Comparison of ENCODE assay signal across 14 mouse cellular contexts in genomic region chr1:88214462-88214952, GRCm38 (mm10). TPM values are rescaled to one million over a fixed set of nuclear protein-coding genes. Genes with fewer than 3 reads are reported as not detected.
DNase-seq lines count a peak whose midpoint lies in the region; ATAC-seq and TF ChIP-seq lines count a peak whose summit lies in the region.
"Had no signal": no experiment of that assay in that cellular context is flagged by ENCODE, and none has a peak within 500 bp of the region (broad histone marks: within the 10 kb centered on the region; RNA-seq: fewer than 3 reads in every experiment).

No protein-coding gene starts in this region.

- H3K27ac ChIP-seq in heart, postnatal 0 days (ENCODE audit: low read depth): no peak overlapping the region
- H3K27ac ChIP-seq in heart, embryonic 12.5 days (ENCODE audit: poor library complexity, severe bottlenecking): no peak overlapping the region
- no peak overlapping the region for H3K27ac ChIP-seq in kidney, adult 2 months (ENCODE audit: insufficient read depth, low read depth, low read length)
- H3K27ac ChIP-seq: hindbrain, embryonic 13.5 days; liver, embryonic 13.5 days; stomach, embryonic 15.5 days had no signal

- no peaks in the 10 kb centered on the region for H3K36me3 ChIP-seq in heart, postnatal 0 days (replicated peaks; ENCODE audit: control insufficient read depth, insufficient read depth, low read length)
- no peaks in the 10 kb centered on the region for H3K36me3 ChIP-seq in heart, embryonic 12.5 days
- no peaks in the 10 kb centered on the region for H3K36me3 ChIP-seq in kidney, adult 2 months (ENCODE audit: control insufficient read depth, insufficient read depth, low read length)
- H3K36me3 ChIP-seq: hindbrain, embryonic 13.5 days; liver, embryonic 13.5 days; stomach, embryonic 15.5 days had no signal

- no peaks in the 10 kb centered on the region for H3K4me1 ChIP-seq in heart, postnatal 0 days (ENCODE audit: control insufficient read depth, insufficient read depth)
- no peaks in the 10 kb centered on the region for H3K4me1 ChIP-seq in heart, embryonic 12.5 days (replicated peaks)
- H3K4me1 ChIP-seq in kidney, adult 2 months (ENCODE audit: control insufficient read depth, insufficient read depth, low read length): no peaks in the 10 kb centered on the region
- H3K4me1 ChIP-seq: hindbrain, embryonic 13.5 days; liver, embryonic 13.5 days; stomach, embryonic 15.5 days had no signal

- H3K9me3 ChIP-seq in heart, postnatal 0 days (replicated peaks; ENCODE audit: control insufficient read depth, low read length): peaks cover 61% of the 10 kb centered on the region
- peaks cover 57% of the 10 kb centered on the region for H3K9me3 ChIP-seq in heart, embryonic 12.5 days (replicated peaks)

- DNase-seq in heart, postnatal 0 days (ENCODE audit: low spot score): peak; percentile 4
- peak; percentile 4 for DNase-seq in 3134 (ENCODE audit: extremely low read depth, insufficient read length, low spot score)
- peak; percentile 8 for DNase-seq in 416B (ENCODE audit: low read depth)
- DNase-seq in heart, postnatal 4 days: peak; percentile 4
- DNase-seq in left cerebral cortex, adult 9 months (ENCODE audit: low spot score in 2 of 2): no peak
- DNase-seq in kidney, adult 2 months: no peak
- no peak for DNase-seq in right cerebral cortex, postnatal 25 days
- DNase-seq: kidney, postnatal 4 days; liver, embryonic 13.5 days had no signal

- H3K9ac ChIP-seq in heart, postnatal 0 days (replicated peaks; ENCODE audit: low read depth, low read length): no peak overlapping the region
- H3K9ac ChIP-seq in heart, embryonic 12.5 days: no peak overlapping the region
- H3K9ac ChIP-seq: hindbrain, embryonic 13.5 days; liver, embryonic 13.5 days; stomach, embryonic 15.5 days had no signal

- TF ChIP-seq EP300 in heart, postnatal 0 days (IDR thresholded peaks at IDR 0.05; ENCODE audit: low read depth): no peak

- H3K4me2 ChIP-seq in heart, postnatal 0 days (ENCODE audit: low read depth, low read length): no peak overlapping the region
- no peak overlapping the region for H3K4me2 ChIP-seq in heart, embryonic 12.5 days
- H3K4me2 ChIP-seq: hindbrain, embryonic 13.5 days; liver, embryonic 13.5 days; stomach, embryonic 15.5 days had no signal

- no peak for TF ChIP-seq POLR2A in kidney, adult 2 months (IDR thresholded peaks at IDR 0.05; ENCODE audit: low read depth, low read length)

- 63% methylated on average over 2 of the region's 2 CpGs for WGBS in heart, postnatal 0 days
- WGBS in heart, embryonic 12.5 days: 70% methylated on average over 2 of the region's 2 CpGs
- 76% methylated on average over 2 of the region's 2 CpGs for WGBS in kidney, adult 2 months

- ATAC-seq in heart, postnatal 0 days (ENCODE audit: insufficient read depth, low read depth): no peak
- no peak for ATAC-seq in heart, embryonic 12.5 days (ENCODE audit: insufficient number of reproducible peaks, low FRiP score)

- no peak overlapping the region for H3K4me3 ChIP-seq in heart, postnatal 0 days (ENCODE audit: low read depth, low read length)
- no peak overlapping the region for H3K4me3 ChIP-seq in heart, embryonic 12.5 days
- H3K4me3 ChIP-seq in kidney, adult 2 months (ENCODE audit: insufficient read depth, low read depth, low read length): no peak overlapping the region
- H3K4me3 ChIP-seq: hindbrain, embryonic 13.5 days; liver, embryonic 13.5 days; stomach, embryonic 15.5 days had no signal

- H3K27me3 ChIP-seq in heart, postnatal 0 days (ENCODE audit: control insufficient read depth, insufficient read depth, low read length): no peaks in the 10 kb centered on the region
- H3K27me3 ChIP-seq in heart, embryonic 12.5 days (replicated peaks): no peaks in the 10 kb centered on the region
- H3K27me3 ChIP-seq in kidney, adult 2 months (replicated peaks; ENCODE audit: control insufficient read depth, insufficient read depth, low read length): no peaks in the 10 kb centered on the region
- H3K27me3 ChIP-seq: hindbrain, embryonic 13.5 days; liver, embryonic 13.5 days; stomach, embryonic 15.5 days had no signal

- no peak for TF ChIP-seq CTCF in heart, postnatal 0 days (IDR thresholded peaks at IDR 0.05; ENCODE audit: low read depth)
- no peak for TF ChIP-seq CTCF in kidney, adult 2 months (conservative IDR thresholded peaks at IDR 0.05; ENCODE audit: insufficient read depth, insufficient read length, low read depth, low read length)

RNA-seq across cellular contexts. Expression of gene Ugt1a1, which starts 2.7 kb away (rescaled TPM):
- total RNA-seq in heart, postnatal 0 days (2014; rRNA removed; ENCODE audit: low replicate concordance): not detected in 2 replicates
- 0.07 TPM in 1 of 2 replicates, not detected in the other for polyA plus RNA-seq in heart, postnatal 0 days (2015; fragmentation: Nextera tagmentation; extraction: Ambion mirVana)
- polyA plus RNA-seq in heart, embryonic 12.5 days (2016; fragmentation: Nextera tagmentation; extraction: Ambion mirVana): 0.22 TPM in 1 of 2 replicates, not detected in the other
- total RNA-seq in heart, postnatal 4 days (2021): not detected
- 25.5 and 31.7 TPM in 2 replicates for polyA plus RNA-seq in kidney, adult 2 months (2012; rRNA removed)
- total RNA-seq: common myeloid progenitor, adult 5-6 weeks; megakaryocyte-erythroid progenitor cell, adult 5-6 weeks had no signal
- polyA plus RNA-seq: hindbrain, embryonic 13.5 days; liver, embryonic 13.5 days had no signal

RNA-seq across cellular contexts. Expression of gene Dnajb3, which starts 8.9 kb away (rescaled TPM):
- 0.46 and 3.8 TPM in 2 replicates for total RNA-seq in heart, postnatal 0 days (2014; rRNA removed; ENCODE audit: low replicate concordance)
- 2.7 and 3.2 TPM in 2 replicates for polyA plus RNA-seq in heart, postnatal 0 days (2015; fragmentation: Nextera tagmentation; extraction: Ambion mirVana)
- 7.6 and 8.4 TPM in 2 replicates for polyA plus RNA-seq in heart, embryonic 12.5 days (2016; fragmentation: Nextera tagmentation; extraction: Ambion mirVana)
- 1 to 10 TPM; 1.6 to 1.8 TPM for total RNA-seq in heart, postnatal 4 days (2021)
- 1.6 and 1.9 TPM in 2 replicates for polyA plus RNA-seq in kidney, adult 2 months (2012; rRNA removed)

RNA-seq across cellular contexts. Expression of gene Mroh2a, which starts 12.3 kb away (rescaled TPM):
- not detected in 2 replicates for total RNA-seq in heart, postnatal 0 days (2014; rRNA removed; ENCODE audit: low replicate concordance)
- 0.08 and 0.23 TPM in 2 replicates for polyA plus RNA-seq in heart, postnatal 0 days (2015; fragmentation: Nextera tagmentation; extraction: Ambion mirVana)
- polyA plus RNA-seq in heart, embryonic 12.5 days (2016; fragmentation: Nextera tagmentation; extraction: Ambion mirVana): 0.56 and 0.83 TPM in 2 replicates
- total RNA-seq in heart, postnatal 4 days (2021): under 1 TPM in 1 of 2 experiments, not detected in 1; 0.02 TPM
- 0.08 TPM in 2 replicates for polyA plus RNA-seq in kidney, adult 2 months (2012; rRNA removed)

RNA-seq across cellular contexts. Expression of gene Ugt1a2, which starts 14.1 kb away (rescaled TPM):
- total RNA-seq in heart, postnatal 0 days (2014; rRNA removed; ENCODE audit: low replicate concordance): not detected in 2 replicates
- polyA plus RNA-seq in heart, postnatal 0 days (2015; fragmentation: Nextera tagmentation; extraction: Ambion mirVana): not detected in 2 replicates
- not detected in 2 replicates for polyA plus RNA-seq in heart, embryonic 12.5 days (2016; fragmentation: Nextera tagmentation; extraction: Ambion mirVana)
- total RNA-seq in heart, postnatal 4 days (2021): not detected
- polyA plus RNA-seq in kidney, adult 2 months (2012; rRNA removed): 1,010 and 1,230 TPM in 2 replicates
- total RNA-seq: common myeloid progenitor, adult 5-6 weeks; megakaryocyte-erythroid progenitor cell, adult 5-6 weeks had no signal
- polyA plus RNA-seq: hindbrain, embryonic 13.5 days; liver, embryonic 13.5 days had no signal

RNA-seq across cellular contexts. Expression of gene Ugt1a5, which starts 48.7 kb away (rescaled TPM):
- not detected in 2 replicates for total RNA-seq in heart, postnatal 0 days (2014; rRNA removed; ENCODE audit: low replicate concordance)
- polyA plus RNA-seq in heart, postnatal 0 days (2015; fragmentation: Nextera tagmentation; extraction: Ambion mirVana): not detected in 2 replicates
- not detected in 2 replicates for polyA plus RNA-seq in heart, embryonic 12.5 days (2016; fragmentation: Nextera tagmentation; extraction: Ambion mirVana)
- not detected for total RNA-seq in heart, postnatal 4 days (2021)
- polyA plus RNA-seq in kidney, adult 2 months (2012; rRNA removed): 0.59 and 0.90 TPM in 2 replicates
- total RNA-seq: megakaryocyte-erythroid progenitor cell, adult 5-6 weeks had no signal
- polyA plus RNA-seq: hindbrain, embryonic 13.5 days; liver, embryonic 13.5 days; stomach, embryonic 15.5 days had no signal

Comparison
In these comparisons a context has a peak if more than half of its experiments do, and no peak if none do; other contexts are left out.
1. DNase-seq: peak in heart, postnatal 0 days (single experiment), 3134 (single experiment), 416B (single experiment) and heart, postnatal 4 days (single experiment); none in left cerebral cortex, adult 9 months (0 of 2), kidney, adult 2 months (single experiment) and right cerebral cortex, postnatal 25 days (single experiment).
2. RNA of gene Ugt1a1, which starts 2.7 kb away (polyA plus RNA-seq): 25.5 to 31.7 TPM in kidney, adult 2 months; 0.22 TPM in heart, embryonic 12.5 days and 0.07 TPM in heart, postnatal 0 days; every median in the first group is over 10 times any median in the second.